Mouse (Mus musculus) cerebellum, postnatal 14 days (tissue): ENCODE data around the gene Sema4g.

Source experiments
- DNase-seq, 2 experiments: peaks; one replicate each; pipeline ENCODE4 v3.0.0; 2021; ENCODE audit warnings: mixed read lengths in 2 of 2

Gene Sema4g

DNA sequence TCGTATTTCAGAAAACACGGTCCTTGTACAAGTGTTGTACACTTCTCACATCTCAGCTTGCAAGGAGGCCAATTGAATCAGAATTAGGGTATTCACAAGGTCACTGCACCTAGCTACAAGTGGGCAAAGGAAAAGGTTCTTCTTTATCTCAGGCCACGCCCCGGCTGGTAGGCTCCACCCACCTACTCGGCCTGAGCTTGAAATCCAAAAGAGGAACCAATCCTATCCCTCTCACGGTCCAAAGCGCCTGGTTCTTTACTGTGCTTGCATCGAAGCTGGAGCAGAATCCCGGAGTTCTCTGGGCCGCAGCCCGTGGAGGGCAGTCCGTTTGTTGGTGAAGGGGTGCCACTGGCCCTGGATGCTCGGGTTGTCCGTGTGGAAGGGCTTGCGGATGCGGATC, 16.5 kb downstream of the Sema4g start, which contains the start of gene Twnk:
Gene Twnk (plus strand): TSS at position 220 of the 400 bp plus-strand sequence.
- peak in 1 of 2 experiments; percentile 55 for DNase-seq

GRCm38 (mm10) chr19:45005957-45006712, 17.2 kb downstream of the Sema4g start, which contains the start of gene Mrpl43:
Gene Mrpl43 (minus strand): TSS chr19:45006442.
- peak; percentile 98 to 99 for DNase-seq

DNA sequence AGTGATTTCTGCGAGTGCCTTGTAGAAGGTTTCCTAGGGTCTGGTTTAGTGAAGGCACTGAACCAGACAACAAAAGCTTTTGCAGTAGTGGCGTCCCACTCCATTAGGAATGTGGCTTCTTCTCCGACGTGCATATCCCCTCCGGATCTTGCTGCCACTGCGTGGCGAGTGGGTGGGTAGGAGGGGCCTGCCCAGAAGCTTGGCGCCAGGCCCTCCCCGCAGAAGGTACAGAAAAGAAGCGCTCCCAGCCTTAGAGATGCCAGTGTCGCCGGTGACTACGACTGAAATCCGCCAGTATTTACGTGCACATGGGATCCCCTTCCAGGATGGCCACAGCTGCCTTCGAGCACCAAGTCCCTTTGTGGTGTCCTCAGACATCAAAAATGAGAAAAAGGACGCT, 18.1 kb downstream of the Sema4g start:
- DNase-seq: peak in 1 of 2 experiments; percentile 58

- DNase-seq: peak in 1 of 2 experiments; percentile 38
Observed at GRCm38 (mm10) chr19:45007425-45008191, 18.7 kb downstream of the Sema4g start.

DNA sequence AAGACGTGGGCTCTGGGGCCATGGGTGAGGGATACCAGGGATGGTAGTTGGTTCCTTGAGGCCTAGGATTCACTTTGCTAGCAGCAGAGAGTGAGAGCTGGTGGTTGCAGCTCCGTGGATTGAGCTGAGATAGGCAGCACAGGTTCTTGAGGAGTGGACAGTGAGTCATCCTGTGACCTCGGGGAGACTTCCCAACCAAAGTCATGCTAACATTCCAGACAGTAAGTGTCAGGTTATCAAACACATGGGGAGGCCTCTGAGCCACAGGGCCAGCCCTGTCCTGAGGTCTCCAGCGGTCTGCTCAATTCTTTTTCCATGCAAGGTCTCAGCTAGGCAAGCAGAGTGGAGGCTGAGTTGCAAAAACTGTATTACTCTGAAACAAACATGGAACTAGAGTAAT, 21.7 kb downstream of the Sema4g start:
- no peak for DNase-seq

DNA sequence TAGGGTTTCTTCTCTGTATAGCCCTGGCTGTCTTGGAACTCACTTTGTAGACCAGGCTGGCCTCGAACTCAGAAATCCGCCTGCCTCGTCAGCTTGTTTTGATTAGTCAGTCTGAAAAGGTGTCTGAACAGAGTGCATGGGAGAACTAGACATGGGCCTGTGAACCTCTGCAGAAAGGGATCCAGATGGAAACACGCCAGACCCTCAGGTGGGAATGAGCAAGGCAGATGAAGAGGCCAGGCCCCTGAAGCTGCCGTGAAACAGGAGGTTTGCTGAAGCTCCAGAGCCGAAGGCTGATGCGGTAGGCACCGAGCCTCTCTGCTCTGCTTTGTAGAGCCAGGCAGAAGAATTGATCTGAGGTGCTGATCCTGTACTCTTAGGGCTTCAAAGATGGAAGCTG, 23.3 kb downstream of the Sema4g start:
- DNase-seq: no peak

DNA sequence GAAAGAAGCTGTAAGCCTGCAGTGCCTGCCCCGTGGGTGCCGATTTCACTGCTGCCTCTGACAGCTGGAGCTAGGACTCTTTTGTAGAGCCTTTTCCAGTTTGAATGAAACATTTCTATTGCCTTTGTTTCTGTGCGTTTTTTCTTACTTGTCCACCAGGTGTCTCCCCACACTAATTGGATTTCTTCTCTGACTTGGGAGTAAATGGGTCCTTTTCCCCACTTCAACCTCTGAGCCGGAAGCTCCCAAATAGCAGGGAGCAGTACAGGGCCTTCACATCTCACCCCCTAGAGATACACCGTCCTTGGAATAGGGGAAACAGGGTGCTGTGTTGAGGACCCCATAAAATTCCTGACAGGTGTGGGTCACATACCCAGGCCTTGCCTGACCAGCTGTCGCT, 23.7 kb downstream of the Sema4g start:
- DNase-seq: peak in 1 of 2 experiments; percentile 49

GRCm38 (mm10) chr19:45013581-45014225, 24.8 kb downstream of the Sema4g start:
- no peak for DNase-seq

- no peak for DNase-seq
Observed at GRCm38 (mm10) chr19:45014335-45014971, 25.6 kb downstream of the Sema4g start, which contains the start of gene Lzts2. Gene Lzts2 (plus strand): TSS chr19:45014414.

- peak; percentile 72 to 76 for DNase-seq
Observed at GRCm38 (mm10) chr19:45014981-45015402, 26.1 kb downstream of the Sema4g start.

- DNase-seq: peak; percentile 73 to 74
Observed at GRCm38 (mm10) chr19:45015518-45016281, 26.8 kb downstream of the Sema4g start.

DNA sequence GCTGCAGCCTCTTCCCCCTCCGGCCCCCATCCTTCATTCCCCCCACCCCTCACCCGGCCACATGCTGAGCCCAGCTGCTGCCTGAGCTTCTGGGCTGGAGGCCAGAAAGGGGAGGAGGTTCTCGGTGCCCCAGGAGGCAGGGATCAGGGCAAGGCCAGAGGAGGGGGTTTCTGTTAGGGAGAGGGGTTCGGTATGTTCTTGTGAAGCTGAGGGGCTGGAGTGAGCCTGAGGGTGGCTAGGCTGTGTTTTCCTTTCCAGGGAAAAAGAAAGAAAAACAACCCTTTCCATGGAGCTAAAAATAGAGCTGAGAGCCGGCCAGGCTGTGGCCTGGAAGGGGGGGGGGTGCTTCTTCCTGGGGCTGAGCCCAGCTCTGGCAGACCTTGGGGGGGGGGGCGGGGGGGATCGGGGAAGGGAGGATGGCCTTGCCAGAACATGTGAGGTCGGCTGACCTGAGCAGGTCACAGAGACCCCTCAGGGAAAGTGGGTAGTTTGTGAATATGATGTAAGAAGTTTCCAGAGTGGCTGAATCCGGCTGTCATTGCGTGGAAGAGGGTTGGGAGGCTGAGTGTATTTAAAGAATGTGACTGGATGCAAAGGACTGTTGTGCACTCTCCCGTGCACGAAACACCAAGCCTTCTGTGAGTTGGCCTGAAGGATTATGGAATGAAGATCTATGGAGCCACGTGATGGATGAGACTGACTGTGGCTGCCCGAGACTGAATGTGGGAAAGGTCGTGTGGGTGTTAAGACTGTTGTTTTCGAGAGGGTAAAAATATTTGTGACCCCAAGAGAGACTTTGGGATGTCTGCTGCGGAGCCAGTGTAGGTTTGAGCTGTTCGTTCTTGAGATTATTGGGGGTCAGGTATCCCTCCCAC, 27.7 kb downstream of the Sema4g start:
- peak; percentile 92 to 95 for DNase-seq

DNA sequence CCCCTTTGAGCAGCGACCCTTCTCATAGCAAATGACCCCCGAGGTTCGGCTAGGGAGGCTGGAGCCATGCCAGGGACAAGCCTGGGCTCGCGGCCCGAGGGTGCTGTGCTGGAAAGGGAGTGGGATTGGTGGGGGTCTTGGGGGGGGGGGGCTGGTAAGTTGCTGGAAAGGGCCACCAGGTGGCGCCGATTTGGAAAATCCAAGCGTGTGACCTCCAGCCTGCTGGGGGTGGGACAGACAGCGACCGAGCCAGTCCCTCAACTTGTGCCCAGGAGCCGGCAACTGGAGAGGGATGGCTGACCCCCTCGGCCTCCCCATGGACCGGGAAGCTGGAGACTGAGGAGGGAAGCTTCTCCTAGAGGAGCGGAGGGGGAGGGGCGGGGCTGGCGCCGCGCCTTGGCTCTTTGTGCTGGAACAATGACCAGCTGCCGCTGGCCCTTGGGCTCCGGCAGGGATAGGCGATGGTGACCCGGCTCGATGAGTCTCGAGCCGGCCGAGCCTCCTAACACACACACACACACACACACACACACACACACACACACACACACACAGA, 28.4 kb downstream of the Sema4g start:
- peak; percentile 89 to 92 for DNase-seq

DNA sequence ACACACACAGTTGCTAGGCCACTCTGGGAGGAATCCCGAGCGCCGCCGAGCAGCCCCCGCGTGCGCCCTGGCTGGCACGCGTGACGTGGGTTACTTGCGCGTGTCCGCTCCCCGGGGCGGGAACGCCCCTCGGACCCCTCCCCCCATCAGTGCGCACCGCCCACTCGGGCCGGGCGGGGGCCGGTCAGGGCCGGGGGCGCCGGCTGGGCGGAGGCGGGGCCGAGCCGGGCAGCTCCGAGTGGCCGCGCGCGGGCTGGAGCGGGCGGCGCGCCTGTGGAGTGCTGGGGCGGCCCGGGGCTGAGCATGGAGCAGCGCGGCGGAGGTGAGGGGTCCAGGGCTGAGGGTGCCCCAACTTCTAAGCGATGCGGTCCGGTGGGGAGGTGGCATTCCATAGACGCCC, 29.0 kb downstream of the Sema4g start:
- DNase-seq: peak; percentile 88 to 91

DNA sequence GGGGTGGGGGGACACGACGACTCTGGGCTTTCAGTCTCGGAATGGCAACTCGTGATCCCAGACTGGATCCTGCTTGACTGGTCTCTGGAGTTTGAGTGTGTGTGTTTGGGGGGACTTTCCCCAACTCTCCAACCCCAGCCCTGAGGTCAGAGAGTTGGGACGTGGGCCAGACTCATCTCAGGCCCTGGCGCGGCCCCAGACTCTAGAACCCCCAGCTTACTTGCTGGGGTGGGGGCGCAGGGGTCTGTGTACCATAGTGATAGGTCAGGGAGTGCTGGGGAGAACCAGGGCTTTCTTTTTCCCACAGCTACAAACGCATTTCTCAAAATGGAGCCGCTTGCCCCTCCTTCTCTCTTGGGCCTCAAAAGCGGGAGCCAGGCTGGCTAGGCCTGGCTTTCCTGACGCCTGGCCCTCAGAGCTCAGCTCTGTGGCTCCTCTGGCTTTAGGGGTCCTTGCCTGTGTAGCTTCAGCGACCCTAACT, 29.5 kb downstream of the Sema4g start:
- peak; percentile 53 to 70 for DNase-seq

DNA sequence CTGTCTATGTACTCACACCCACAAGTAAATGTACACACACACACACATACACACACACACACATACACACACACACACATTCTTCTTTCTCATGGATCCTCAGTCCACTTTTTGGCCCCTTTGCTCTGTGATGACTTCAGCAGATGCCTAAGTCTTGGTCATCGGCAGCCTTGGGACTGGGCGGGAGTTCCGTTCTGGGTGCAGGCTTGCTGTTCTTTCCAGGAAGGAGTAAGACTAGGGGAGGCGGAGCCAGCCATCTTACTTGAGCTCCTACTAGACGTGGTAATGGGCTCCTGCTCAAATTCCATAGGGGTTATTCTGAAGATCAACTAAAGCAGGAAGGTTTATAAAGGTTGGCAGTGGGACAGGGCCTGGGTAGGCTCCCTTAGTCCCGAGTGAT, 31.4 kb downstream of the Sema4g start:
- DNase-seq: no peak

GRCm38 (mm10) chr19:45021362-45021761, 32.5 kb downstream of the Sema4g start:
- DNase-seq: no peak

- no peak for DNase-seq
Observed at GRCm38 (mm10) chr19:45023993-45024392, 35.1 kb downstream of the Sema4g start.

GRCm38 (mm10) chr19:45024775-45025174, 35.9 kb downstream of the Sema4g start:
- no peak for DNase-seq

GRCm38 (mm10) chr19:45025937-45026568, 37.2 kb downstream of the Sema4g start:
- no peak for DNase-seq
